Mouse (Mus musculus): Measurements from ENCODE around the gene Fut7.

The Fut7 gene

GRCm38 (mm10) chr2:25461407-25461806 lies 38.3 kb downstream of the Fut7 start:
- Histone ChIP-seq H3K36me3 (ENCODE audit: control insufficient read depth, insufficient read depth, low read length, poor library complexity, severe bottlenecking) (no peaks in the 10 kb centered on the region; the same call in 1 of the 2 replicates), H3K27me3 (ENCODE audit: control insufficient read depth, insufficient read depth, low read length, poor library complexity, severe bottlenecking) (no peaks in the 10 kb centered on the region)
- no peak for DNase-seq (ENCODE audit: low read depth, low spot score)

GRCm38 (mm10) chr2:25463630-25464029 lies 40.6 kb downstream of the Fut7 start:
- Histone ChIP-seq H3K27me3 (ENCODE audit: control insufficient read depth, insufficient read depth, low read length, poor library complexity, severe bottlenecking) (no peaks in the 10 kb centered on the region), H3K36me3 (ENCODE audit: control insufficient read depth, insufficient read depth, low read length, poor library complexity, severe bottlenecking) (no peaks in the 10 kb centered on the region)
- DNase-seq (ENCODE audit: low read depth, low spot score), result no peak

DNA sequence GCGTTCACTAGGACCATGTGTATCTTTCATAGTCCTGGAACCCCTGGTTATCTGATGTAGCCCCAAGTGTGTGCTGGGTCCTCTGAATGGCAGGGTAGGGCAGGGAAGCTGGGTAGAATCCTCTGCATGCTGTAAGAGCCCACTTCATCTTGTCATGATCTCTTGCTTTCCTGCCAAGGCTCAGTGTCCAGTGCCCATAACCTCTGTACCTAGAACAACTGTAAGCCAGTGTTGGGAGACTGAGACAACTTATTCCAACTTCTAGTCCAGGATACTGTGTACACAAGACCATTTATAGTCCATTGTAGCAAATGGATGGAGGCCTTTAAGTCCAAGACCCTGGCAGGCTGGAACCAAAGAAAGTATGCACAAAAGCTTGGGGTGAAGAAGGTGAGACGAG lies 42.2 kb downstream of the Fut7 start:
- H3K27me3 ChIP-seq (ENCODE audit: control insufficient read depth, insufficient read depth, low read length, poor library complexity, severe bottlenecking), result no peaks in the 10 kb centered on the region
- H3K36me3 ChIP-seq (ENCODE audit: control insufficient read depth, insufficient read depth, low read length, poor library complexity, severe bottlenecking), result no peaks in the 10 kb centered on the region
- no peak for DNase-seq (ENCODE audit: low read depth, low spot score)

GRCm38 (mm10) chr2:25465816-25466635 lies 43.0 kb downstream of the Fut7 start:
- peak; percentile 74 for DNase-seq (ENCODE audit: low read depth, low spot score)

GRCm38 (mm10) chr2:25467606-25468303 lies 44.7 kb downstream of the Fut7 start:
- Histone ChIP-seq H3K36me3 (ENCODE audit: control insufficient read depth, insufficient read depth, low read length, poor library complexity, severe bottlenecking) (no peaks in the 10 kb centered on the region), H3K27me3 (ENCODE audit: control insufficient read depth, insufficient read depth, low read length, poor library complexity, severe bottlenecking) (no peaks in the 10 kb centered on the region)
- no peak for DNase-seq (ENCODE audit: low read depth, low spot score)

More at GRCm38 (mm10) chr2:25465816-25466635, 43.0 kb downstream of the Fut7 start:
- no peaks in the 10 kb centered on the region for H3K36me3 ChIP-seq (ENCODE audit: control insufficient read depth, insufficient read depth, low read length, poor library complexity, severe bottlenecking)
- no peaks in the 10 kb centered on the region for H3K27me3 ChIP-seq (ENCODE audit: control insufficient read depth, insufficient read depth, low read length, poor library complexity, severe bottlenecking)

DNA sequence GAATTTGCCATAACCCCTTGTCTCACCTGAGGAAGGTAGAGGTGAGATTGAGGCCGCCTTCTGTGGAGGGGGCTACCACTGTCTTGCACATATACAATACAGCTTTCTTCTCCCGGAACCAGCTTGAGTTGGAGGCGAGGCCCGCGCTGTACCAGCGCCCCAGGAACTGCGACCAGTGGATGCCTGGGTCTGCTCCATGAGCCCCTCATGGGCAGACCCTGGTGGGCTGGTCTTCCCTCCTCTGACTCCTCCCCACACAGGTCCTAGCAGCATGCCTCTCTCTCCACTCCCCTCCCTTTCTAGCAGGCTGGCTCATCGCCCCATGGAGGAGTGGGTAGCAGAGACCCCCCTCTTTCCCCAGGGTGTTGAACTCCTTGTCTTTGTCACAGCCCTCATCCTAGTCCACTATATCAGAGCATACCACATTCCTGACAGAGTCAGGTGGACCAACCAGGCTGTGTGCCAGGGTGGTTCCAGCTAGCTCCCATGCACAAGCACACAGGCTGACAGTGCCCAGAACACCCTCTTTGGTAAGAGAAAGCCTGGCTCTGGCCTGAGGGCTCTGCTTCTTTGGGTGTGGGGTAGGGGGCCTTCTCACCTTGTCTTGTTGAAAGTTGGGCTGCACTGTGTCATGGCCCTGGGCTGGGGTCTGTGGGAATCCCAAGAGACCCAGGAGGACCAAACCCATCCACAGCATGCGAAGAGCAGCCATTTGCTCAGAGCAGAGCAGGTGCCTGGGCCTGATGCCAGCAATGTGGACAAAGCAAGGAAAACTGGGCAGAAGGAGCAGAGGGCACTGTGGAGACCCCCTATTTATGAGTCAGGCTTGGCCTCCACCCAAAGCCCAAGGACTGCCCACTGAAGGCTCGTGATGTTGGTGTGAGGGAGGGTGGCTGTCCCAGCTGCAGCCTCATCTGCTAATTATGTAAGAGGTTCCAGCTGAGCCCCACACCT lies 46.2 kb downstream of the Fut7 start:
- DNase-seq (ENCODE audit: low read depth, low spot score), result no peak
- Histone ChIP-seq H3K36me3 (ENCODE audit: control insufficient read depth, insufficient read depth, low read length, poor library complexity, severe bottlenecking) (no peaks in the 10 kb centered on the region), H3K27me3 (ENCODE audit: control insufficient read depth, insufficient read depth, low read length, poor library complexity, severe bottlenecking) (no peaks in the 10 kb centered on the region)

DNA sequence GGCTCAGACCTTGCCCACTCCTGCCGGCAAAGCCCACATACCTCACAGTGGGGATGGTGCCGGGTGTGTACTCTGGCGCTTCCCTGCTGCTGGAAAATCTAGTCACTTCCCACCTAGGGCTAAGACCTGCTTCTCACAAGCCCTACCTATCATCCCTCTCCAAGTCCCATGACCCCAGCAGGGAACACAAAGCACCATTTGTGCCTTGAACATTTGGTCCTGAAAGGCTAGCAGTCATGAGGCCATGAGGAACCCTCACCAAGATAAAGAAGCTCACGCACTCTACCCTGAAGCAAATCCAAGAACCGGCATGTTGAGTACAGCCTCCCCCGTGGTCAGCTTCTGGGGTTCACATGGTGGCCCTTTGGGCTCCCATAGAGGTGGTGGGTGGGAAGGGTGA lies 46.9 kb downstream of the Fut7 start, which contains the start of gene Ptgds:
Gene Ptgds, minus strand, starts transcription at position 78 of the 400 bp plus-strand sequence.
- no peaks in the 10 kb centered on the region for H3K27me3 ChIP-seq (ENCODE audit: control insufficient read depth, insufficient read depth, low read length, poor library complexity, severe bottlenecking)
- no peak for DNase-seq (ENCODE audit: low read depth, low spot score)
- no peaks in the 10 kb centered on the region for H3K36me3 ChIP-seq (ENCODE audit: control insufficient read depth, insufficient read depth, low read length, poor library complexity, severe bottlenecking)

DNA sequence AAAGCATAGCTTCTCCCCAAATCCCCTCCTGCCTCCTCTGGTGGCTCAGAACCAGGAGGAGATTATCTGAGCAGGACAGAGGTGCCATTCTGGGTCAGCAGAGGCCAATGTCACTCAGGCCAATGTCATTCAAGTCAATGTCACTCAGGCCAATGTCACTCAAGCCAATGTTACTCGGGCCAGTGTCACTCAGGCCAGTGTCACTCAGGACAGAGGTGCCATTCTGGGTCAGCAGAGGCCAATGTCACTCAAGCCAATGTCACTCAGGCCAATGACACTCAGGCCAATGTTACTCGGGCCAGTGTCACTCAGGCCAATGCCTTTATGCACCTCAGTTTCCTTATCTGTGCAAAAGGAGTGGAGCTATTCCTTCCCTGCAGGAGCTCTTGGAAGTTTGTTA lies 49.5 kb downstream of the Fut7 start:
- H3K36me3 ChIP-seq (ENCODE audit: control insufficient read depth, insufficient read depth, low read length, poor library complexity, severe bottlenecking), result no peaks in the 10 kb centered on the region
- DNase-seq (ENCODE audit: low read depth, low spot score), result no peak
- no peaks in the 10 kb centered on the region for H3K27me3 ChIP-seq (ENCODE audit: control insufficient read depth, insufficient read depth, low read length, poor library complexity, severe bottlenecking)
